8 mouse cellular contexts compared by ENCODE assay signal in genomic region chr5:33820733-33821621, GRCm38 (mm10). TPM values are rescaled to one million over a fixed set of nuclear protein-coding genes. Genes with fewer than 3 reads are reported as not detected.
A peak's percentile ranks its signal among the peaks of the same experiment; 100 is the strongest.
DNase-seq lines count a peak whose midpoint lies in the region; ATAC-seq lines count a peak whose summit lies in the region.

No protein-coding gene starts in this region.

- WGBS in hindbrain, embryonic 16.5 days, result under 1% methylated on average over 79 of the region's 121 CpGs
- WGBS in midbrain, embryonic 11.5 days, result under 1% methylated on average over 65 of the region's 121 CpGs

- H3K9me3 ChIP-seq in hindbrain, embryonic 16.5 days (ENCODE audit: control insufficient read depth, low read length), result no peaks in the 10 kb centered on the region
- H3K9me3 ChIP-seq in midbrain, embryonic 11.5 days (ENCODE audit: control insufficient read depth, low read length), result no peaks in the 10 kb centered on the region

- H3K27ac ChIP-seq in hindbrain, embryonic 16.5 days (ENCODE audit: low read depth, low read length), result peak overlapping the region; percentile 100
- peak overlapping the region; percentile 100 for H3K27ac ChIP-seq in midbrain, embryonic 11.5 days (ENCODE audit: low read depth, low read length)

- H3K36me3 ChIP-seq in hindbrain, embryonic 16.5 days (ENCODE audit: control insufficient read depth, insufficient read depth, low read length), result no peaks in the 10 kb centered on the region
- no peaks in the 10 kb centered on the region for H3K36me3 ChIP-seq in midbrain, embryonic 11.5 days (ENCODE audit: control insufficient read depth, insufficient read depth, low read length)

- peak overlapping the region; percentile 100 for H3K9ac ChIP-seq in hindbrain, embryonic 16.5 days (ENCODE audit: low read depth, low read length)
- H3K9ac ChIP-seq in midbrain, embryonic 11.5 days (ENCODE audit: low read length), result peak overlapping the region; percentile 100

- peak; percentile 61 for DNase-seq in adipocyte (ENCODE audit: low spot score)
- DNase-seq in cerebellum, postnatal 25 days, result peak; percentile 77 to 81
- DNase-seq in frontal cortex, postnatal 36 days (ENCODE audit: low spot score in 2 of 2), result peak; percentile 23 to 26
- DNase-seq in left cerebral cortex, postnatal 4 days, result peak; percentile 63
- peak; percentile 98 for DNase-seq in midbrain, embryonic 11.5 days (ENCODE audit: low spot score, missing footprints)
- DNase-seq in spleen, adult 12 weeks (ENCODE audit: low spot score), result peak; percentile 57

- ATAC-seq in hindbrain, embryonic 16.5 days, result peak; percentile 51
- peak; percentile 61 for ATAC-seq in midbrain, embryonic 11.5 days (ENCODE audit: low FRiP score)
- ATAC-seq in megakaryocyte-erythroid progenitor cell, adult 5-6 weeks (replicated peaks; ENCODE audit: low FRiP score, low TSS enrichment, poor library complexity, severe bottlenecking), result no peak

- no peaks in the 10 kb centered on the region for H3K27me3 ChIP-seq in hindbrain, embryonic 16.5 days (replicated peaks; ENCODE audit: control insufficient read depth, insufficient read depth, low read length)
- no peaks in the 10 kb centered on the region for H3K27me3 ChIP-seq in midbrain, embryonic 11.5 days (ENCODE audit: control insufficient read depth, insufficient read depth, low read length)

- peaks cover 40% of the 10 kb centered on the region for H3K4me1 ChIP-seq in hindbrain, embryonic 16.5 days (ENCODE audit: control insufficient read depth, insufficient read depth, low read depth, low read length)
- H3K4me1 ChIP-seq in midbrain, embryonic 11.5 days (ENCODE audit: control insufficient read depth, insufficient read depth, low read length), result peaks cover 40% of the 10 kb centered on the region

- peak overlapping the region; percentile 99 for H3K4me3 ChIP-seq in hindbrain, embryonic 16.5 days (ENCODE audit: low read length)
- H3K4me3 ChIP-seq in midbrain, embryonic 11.5 days (ENCODE audit: low read depth, low read length), result peak overlapping the region; percentile 100

- H3K4me2 ChIP-seq in hindbrain, embryonic 16.5 days (ENCODE audit: low read length), result peak overlapping the region; percentile 91
- H3K4me2 ChIP-seq in midbrain, embryonic 11.5 days, result peak overlapping the region; percentile 86

- intact Hi-C loops in left cerebral cortex, postnatal 4 days (cut with DNase I), result no loop called here

RNA-seq across cellular contexts. Expression of gene Nsd2, which starts 0.5 kb away (rescaled TPM):
- polyA plus RNA-seq in hindbrain, embryonic 16.5 days (2015; fragmentation: Nextera tagmentation; extraction: Ambion mirVana), result 52.9 and 68.7 TPM in 2 replicates
- 100 to 1,000 TPM; 223 to 230 TPM for total RNA-seq in left cerebral cortex, postnatal 4 days (2021)
- polyA plus RNA-seq in midbrain, embryonic 11.5 days (2014; fragmentation: Nextera tagmentation; extraction: Ambion mirVana), result 115 and 117 TPM in 2 replicates
- total RNA-seq in megakaryocyte-erythroid progenitor cell, adult 5-6 weeks (2014; fragmentation: Nextera tagmentation), result 53.6 and 74.0 TPM in 2 replicates
- 42.2 and 74.4 TPM in 2 replicates for total RNA-seq in megakaryocyte-erythroid progenitor cell, adult 5-6 weeks (2017)

RNA-seq across cellular contexts. Expression of gene Letm1, which starts 38.4 kb away (rescaled TPM):
- polyA plus RNA-seq in hindbrain, embryonic 16.5 days (2015; fragmentation: Nextera tagmentation; extraction: Ambion mirVana), result 68.7 and 75.6 TPM in 2 replicates
- total RNA-seq in left cerebral cortex, postnatal 4 days (2021), result 100 to 1,000 TPM; 101 to 110 TPM
- polyA plus RNA-seq in midbrain, embryonic 11.5 days (2014; fragmentation: Nextera tagmentation; extraction: Ambion mirVana), result 38.0 and 49.3 TPM in 2 replicates
- total RNA-seq in megakaryocyte-erythroid progenitor cell, adult 5-6 weeks (2014; fragmentation: Nextera tagmentation), result 21.0 and 26.1 TPM in 2 replicates
- total RNA-seq in megakaryocyte-erythroid progenitor cell, adult 5-6 weeks (2017), result 20.6 and 23.1 TPM in 2 replicates

Comparison
In these comparisons a context has a peak if more than half of its experiments do, and no peak if none do; other contexts are left out.
1. DNase-seq: peak in every context shown above with its lines; median percentile 98 in midbrain, embryonic 11.5 days; 79 in cerebellum, postnatal 25 days; 63 in left cerebral cortex, postnatal 4 days; 61 in adipocyte; 57 in spleen, adult 12 weeks; 24 in frontal cortex, postnatal 36 days.